Mouse (Mus musculus) left cerebral cortex, postnatal 14 days (tissue): ENCODE data around the gene Cts7. TPM values are rescaled to one million over a fixed set of nuclear protein-coding genes. Genes with fewer than 3 reads are reported as not detected.

ENCODE experiments used
- DNase-seq, 2 experiments: peaks; one replicate each; pipeline ENCODE4 v3.0.0; 2021 to 2022; ENCODE audit warnings: low spot score in 2 of 2, mixed read lengths in 1 of 2
- intact Hi-C: fragments of 180-260 bp; cut with DNase I; formaldehyde crosslinking; loops from one replicate; pipeline ENCODE4 v1.15.1; 2025
- long read RNA-seq, 2 experiments: library from polyadenylated mRNA; stranded (forward); transcript quantifications; one replicate each; pipeline ENCODE4 v2.0.0; 2021
- microRNA-seq, 2 experiments: library from miRNA; unstranded; fragments of <30 nt; microRNA quantifications; one replicate each; pipeline ENCODE4 v1.2.0; 2022
- total RNA-seq, 2 experiments: library from RNA; stranded (reverse); gene quantifications; 2 replicates each; pipeline ENCODE4 v1.2.3; 2021

The Cts7 gene
- total RNA-seq, result not detected
- long read RNA-seq, experiment 1, result 0 reads
- long read RNA-seq, experiment 2, result 0 reads

DNA sequence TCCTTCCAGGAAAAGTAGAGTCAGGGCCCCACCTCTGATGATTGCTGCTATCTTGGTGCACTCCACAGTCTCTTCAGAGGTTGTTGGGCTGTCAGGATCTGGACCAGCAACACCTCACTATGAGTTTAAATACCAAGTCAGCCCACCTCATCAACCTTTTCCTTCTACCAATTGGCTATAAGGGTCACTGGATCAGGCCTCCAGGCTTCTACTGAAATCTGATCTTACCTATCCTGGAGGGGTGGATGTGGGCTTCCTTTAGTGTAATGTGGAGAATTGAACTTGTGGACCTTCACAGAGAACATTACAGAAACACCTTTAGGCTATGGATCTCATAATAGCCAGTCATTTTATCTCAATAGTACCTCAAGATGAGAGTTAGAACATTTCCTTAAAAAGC lies at the start of gene Cts7:
Gene Cts7 (minus strand): TSS at position 101 of the 400 bp plus-strand sequence.
- no peak for DNase-seq
- intact Hi-C loops, result no loop called here

Small RNA genes within 50 kb of the gene (microRNA-seq; reads per million reads assigned to microRNA genes)
- gene Gm27704, result 0 reads per million in 2 experiments

Other genes with a start within 250 kb of the Cts7 start
- not detected for gene Ctsr, start 193.9 kb downstream of the Cts7 start, total RNA-seq
- gene Cts6, start 154.8 kb downstream of the Cts7 start, total RNA-seq, result not detected
- gene Cts8, start 102.8 kb downstream of the Cts7 start, total RNA-seq, result not detected
- not detected for gene Gm49398, start 69.4 kb downstream of the Cts7 start, total RNA-seq
- gene Ctsm, start 183.6 kb upstream of the Cts7 start, total RNA-seq, result not detected
- not detected for gene Gm49352, start 210.0 kb upstream of the Cts7 start, total RNA-seq
- not detected for gene Cts3, start 211.9 kb upstream of the Cts7 start, total RNA-seq